Mouse (Mus musculus) lung, postnatal 0 days (tissue): ENCODE data around the gene Psma1. TPM values are rescaled to one million over a fixed set of nuclear protein-coding genes. Genes with fewer than 3 reads are reported as not detected.

Source experiments
- ATAC-seq: fragments of 200-750 bp; cut with Nextera tagmentation; 2 replicates; pipeline ENCODE4 v1.8.0; 2017; ENCODE audit warnings: moderate library complexity
- DNase-seq: peaks from one replicate; pipeline ENCODE4 v3.0.0-alpha.2; 2016; ENCODE audit warnings: low spot score
- H3K27ac ChIP-seq: fragments of 300-500 bp; sonication (generic); 2 replicates; pipeline ENCODE4 v1.5.1; 2014; ENCODE audit warnings: antibody characterized with exemption, mild to moderate bottlenecking, low read length, mixed read lengths
- H3K27me3 ChIP-seq: fragments of 300-500 bp; sonication (generic); replicated peaks from 2 replicates; pipeline ENCODE4 v1.6.1; 2014; ENCODE audit warnings: low read length, mixed read lengths; ENCODE audit not compliant: insufficient read depth
- H3K36me3 ChIP-seq: fragments of 300-500 bp; sonication (generic); 2 replicates; pipeline ENCODE4 v1.6.1; 2014; ENCODE audit warnings: low read length, mixed read lengths; ENCODE audit not compliant: insufficient read depth
- H3K4me1 ChIP-seq: fragments of 300-500 bp; sonication (generic); 2 replicates; pipeline ENCODE4 v1.6.1; 2014; ENCODE audit warnings: antibody characterized with exemption, low read depth, low read length, mixed read lengths; ENCODE audit not compliant: insufficient read depth
- H3K4me2 ChIP-seq: fragments of 300-500 bp; sonication (generic); replicated peaks from 2 replicates; pipeline ENCODE4 v1.6.1; 2014; ENCODE audit warnings: low read depth, mild to moderate bottlenecking, low read length, moderate library complexity, mixed read lengths
- H3K4me3 ChIP-seq: fragments of 300-500 bp; sonication (generic); 2 replicates; pipeline ENCODE4 v1.5.1; 2014; ENCODE audit warnings: low read depth, low read length
- H3K9ac ChIP-seq: fragments of 300-500 bp; sonication (generic); replicated peaks from 2 replicates; pipeline ENCODE4 v1.6.1; 2014; ENCODE audit warnings: low read depth, mild to moderate bottlenecking
- H3K9me3 ChIP-seq: fragments of 300-500 bp; sonication (generic); 2 replicates; pipeline ENCODE4 v1.6.1; 2016; ENCODE audit warnings: low read length, mixed read lengths
- CTCF ChIP-seq: IDR thresholded peaks from 2 replicates; pipeline ENCODE4 v1.5.1; 2016; ENCODE audit warnings: antibody characterized with exemption, mild to moderate bottlenecking
- EP300 ChIP-seq: IDR thresholded peaks from 2 replicates; pipeline ENCODE4 v1.6.1; 2016; ENCODE audit warnings: antibody characterized with exemption, mild to moderate bottlenecking, control low read depth
- WGBS: fragments of 180-500 bp; shearing (Covaris S2); extraction: QIAGEN DNeasy Blood & Tissue Kit; methylation state at CpG from one replicate; pipeline ENCODE4 v1.1.7; 2014; 5-methylcytosine and 5-hydroxymethylcytosine counted together
- polyA plus RNA-seq: library from polyadenylated mRNA; unstranded; fragments of >200 nt; fragmentation: Nextera tagmentation; extraction: Ambion mirVana; gene quantifications from 2 replicates; pipeline ENCODE4 v1.2.1, GENCODE M21; 2015

The Psma1 gene
- polyA plus RNA-seq, 1 experiment from 2014 or later = 245 TPM

DNA sequence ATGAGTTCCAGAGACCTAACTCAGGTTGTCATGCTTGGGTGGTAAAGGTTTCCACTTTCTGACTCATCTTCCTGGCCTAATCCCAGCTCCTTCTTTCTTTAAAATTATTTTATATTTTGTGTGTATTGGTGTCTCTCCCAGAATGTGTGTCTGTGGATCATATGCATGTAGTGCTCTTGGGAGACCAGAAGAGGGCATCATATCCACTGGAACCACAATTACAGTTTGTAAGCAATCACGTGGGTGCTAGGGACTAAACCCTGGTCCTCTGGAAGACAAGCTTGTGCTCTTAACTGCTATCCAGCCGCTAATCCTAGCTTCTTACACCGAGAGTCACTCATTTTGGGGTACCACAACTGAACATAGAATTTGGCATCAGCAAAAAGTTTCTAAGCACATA, 24.2 kb downstream of the Psma1 start:
- DNase-seq (no peak), ATAC-seq (no peak)
- WGBS = 95% methylated on average over 3 of the region's 3 CpGs
- Histone ChIP-seq H3K4me1 (no peaks in the 10 kb centered on the region), H3K4me2 (no peak overlapping the region), H3K4me3 (no peak overlapping the region), H3K27ac (no peak overlapping the region), H3K36me3 (peaks cover 19% of the 10 kb centered on the region), H3K27me3 (no peaks in the 10 kb centered on the region), H3K9me3 (no peaks in the 10 kb centered on the region), H3K9ac (no peak overlapping the region)
- peak; percentile 47 for TF ChIP-seq CTCF
- TF ChIP-seq EP300 = no peak

GRCm38 (mm10) chr7:114233980-114234379, 41.9 kb downstream of the Psma1 start:
- no peak overlapping the region for H3K9ac ChIP-seq
- no peak for TF ChIP-seq EP300
- TF ChIP-seq CTCF = no peak
- ATAC-seq (no peak), DNase-seq (no peak)
- no peaks in the 10 kb centered on the region for H3K27me3 ChIP-seq
- no peak overlapping the region for H3K4me2 ChIP-seq
- no peaks in the 10 kb centered on the region for H3K4me1 ChIP-seq
- H3K27ac ChIP-seq = no peak overlapping the region
- no peak overlapping the region for H3K4me3 ChIP-seq
- peaks cover 26% of the 10 kb centered on the region for H3K36me3 ChIP-seq
- no peaks in the 10 kb centered on the region for H3K9me3 ChIP-seq
- 64% methylated on average over 7 of the region's 7 CpGs for WGBS

GRCm38 (mm10) chr7:114232982-114233381, 42.9 kb downstream of the Psma1 start:
- 86% methylated on average over 7 of the region's 7 CpGs for WGBS
- Histone ChIP-seq H3K4me1 (no peaks in the 10 kb centered on the region), H3K9ac (no peak overlapping the region), H3K4me3 (no peak overlapping the region), H3K27ac (no peak overlapping the region), H3K9me3 (no peaks in the 10 kb centered on the region), H3K36me3 (peaks cover 20% of the 10 kb centered on the region), H3K4me2 (no peak overlapping the region), H3K27me3 (no peaks in the 10 kb centered on the region)
- TF ChIP-seq EP300 (no peak), CTCF (peak; percentile 19; the same call in 1 of the 2 replicates)
- ATAC-seq = no peak
- DNase-seq = no peak

- no peak for ATAC-seq
- no peak for TF ChIP-seq CTCF
- no peak for TF ChIP-seq EP300
- Histone ChIP-seq H3K36me3 (peaks cover 17% of the 10 kb centered on the region; the same call in 1 of the 2 replicates), H3K4me3 (no peak overlapping the region), H3K27ac (no peak overlapping the region), H3K9me3 (no peaks in the 10 kb centered on the region), H3K27me3 (no peaks in the 10 kb centered on the region), H3K4me1 (no peaks in the 10 kb centered on the region), H3K9ac (no peak overlapping the region), H3K4me2 (no peak overlapping the region)
- DNase-seq = no peak
- 78% methylated on average over 3 of the region's 3 CpGs for WGBS
These were observed 44.1 kb downstream of the Psma1 start for GRCm38 (mm10) chr7:114231857-114232256.

DNA sequence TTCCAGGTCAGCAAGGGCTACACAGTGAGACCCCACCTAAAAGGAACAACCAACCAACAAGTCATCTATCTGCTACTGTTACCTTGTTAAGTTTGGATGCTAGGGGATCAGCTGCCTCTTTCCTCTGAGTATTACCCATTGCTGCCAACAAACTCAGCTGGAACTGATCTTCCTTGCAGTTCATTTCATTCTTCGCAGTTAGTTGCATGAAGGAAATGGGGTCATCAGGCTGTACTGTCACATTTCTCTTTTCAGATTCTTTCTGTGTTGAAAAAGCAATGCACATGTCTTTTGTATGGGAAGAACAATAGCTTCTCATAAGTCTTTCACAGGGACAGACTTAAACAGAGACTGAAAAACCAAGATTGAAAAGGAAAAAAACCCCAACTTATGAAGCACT, 49.4 kb downstream of the Psma1 start:
- no peak overlapping the region for H3K27ac ChIP-seq
- ATAC-seq (peak; percentile 54; the same call in 1 of the 2 replicates), DNase-seq (peak; percentile 75)
- 0 out of 2 replicates have a peak, but pooled peaks cover 14% of the 10 kb centered on the region for H3K36me3 ChIP-seq
- TF ChIP-seq EP300 (peak; percentile 72; the same call in 1 of the 2 replicates), CTCF (no peak)
- no peaks in the 10 kb centered on the region for H3K27me3 ChIP-seq
- H3K4me3 ChIP-seq = no peak overlapping the region
- no peaks in the 10 kb centered on the region for H3K4me1 ChIP-seq
- H3K4me2 ChIP-seq = no peak overlapping the region
- H3K9ac ChIP-seq = no peak overlapping the region
- no peaks in the 10 kb centered on the region for H3K9me3 ChIP-seq
- WGBS = 69% methylated on average over 1 of the region's 1 CpGs

DNA sequence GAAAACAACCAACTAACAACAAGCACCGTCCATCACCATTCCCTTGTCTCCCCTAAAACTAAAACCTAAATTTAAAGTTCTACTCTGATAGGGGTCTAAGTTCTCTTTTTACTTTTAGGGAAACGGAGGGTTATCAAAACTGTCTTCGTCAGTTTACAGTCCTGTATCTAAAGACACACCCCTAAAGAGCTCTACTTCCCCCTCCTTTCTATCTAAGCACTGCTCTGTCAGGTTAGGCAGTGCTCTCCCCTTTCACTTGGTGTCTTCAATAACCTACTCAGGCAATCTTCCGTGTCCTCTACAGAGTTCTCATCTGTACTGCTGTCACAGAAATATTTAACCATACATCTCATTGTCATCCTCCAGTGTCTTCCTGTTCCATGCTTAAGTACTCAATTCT, 55.5 kb downstream of the Psma1 start:
- H3K9ac ChIP-seq = no peak overlapping the region
- no peak overlapping the region for H3K4me3 ChIP-seq
- no peaks in the 10 kb centered on the region for H3K27me3 ChIP-seq
- no peak for DNase-seq
- no peak overlapping the region for H3K27ac ChIP-seq
- WGBS = 87% methylated on average over 4 of the region's 4 CpGs
- ATAC-seq = no peak
- no peak overlapping the region for H3K4me2 ChIP-seq
- H3K36me3 ChIP-seq = peaks cover 29% of the 10 kb centered on the region
- no peaks in the 10 kb centered on the region for H3K9me3 ChIP-seq
- H3K4me1 ChIP-seq = no peaks in the 10 kb centered on the region
- no peak for TF ChIP-seq CTCF
- no peak for TF ChIP-seq EP300

GRCm38 (mm10) chr7:114216908-114217307, 59.0 kb downstream of the Psma1 start:
- Histone ChIP-seq H3K36me3 (peaks cover 29% of the 10 kb centered on the region), H3K9ac (no peak overlapping the region), H3K4me2 (no peak overlapping the region), H3K9me3 (no peaks in the 10 kb centered on the region), H3K27ac (no peak overlapping the region), H3K4me3 (no peak overlapping the region), H3K27me3 (no peaks in the 10 kb centered on the region), H3K4me1 (no peaks in the 10 kb centered on the region)
- DNase-seq (no peak), ATAC-seq (no peak)
- TF ChIP-seq CTCF (no peak), EP300 (no peak)
- WGBS = 85% methylated on average over 2 of the region's 2 CpGs

Other genes starting within 250 kb of the Psma1 start
- gene Rras2, start 158.3 kb downstream of the Psma1 start, polyA plus RNA-seq = 77.7 and 83.6 TPM in 2 replicates
- gene Copb1, start 21.4 kb downstream of the Psma1 start, polyA plus RNA-seq = 75.1 and 82.2 TPM in 2 replicates
- gene Pde3b, start 139.2 kb upstream of the Psma1 start, polyA plus RNA-seq = 2.7 and 3.0 TPM in 2 replicates